Mouse (Mus musculus): ENCODE data around the gene Fbxl20.

DNA sequence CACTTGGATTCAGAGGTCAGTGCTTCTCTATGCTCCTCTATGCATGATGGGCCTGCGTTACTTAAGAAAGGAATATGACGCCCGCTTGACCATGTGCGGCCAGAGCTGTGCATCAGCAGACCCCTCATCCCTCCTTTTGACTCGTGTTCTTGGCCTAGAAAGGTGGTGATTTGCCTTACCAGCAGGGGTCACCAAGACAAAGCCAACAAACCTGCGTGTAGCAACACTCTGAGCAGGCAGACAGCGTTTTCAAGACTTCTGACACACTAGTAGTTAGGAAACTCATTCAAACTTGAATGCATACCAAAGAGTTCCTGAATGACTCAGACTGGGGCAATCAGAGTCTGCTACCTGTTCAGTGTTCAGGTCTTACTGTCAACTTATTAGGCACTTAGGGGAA lies 63.6 kb downstream of the Fbxl20 start:
- TF ChIP-seq CTCF (IDR thresholded peaks at IDR 0.05; ENCODE audit: low read depth) (no peak), EP300 (IDR thresholded peaks at IDR 0.05; ENCODE audit: low read depth) (no peak)
